Mouse (Mus musculus): ENCODE measurements at regions not wholly inside any gene's neighbourhood (a gene's known extent, or its start where the extent isn't known, plus 50 kb on each side); places are given as distances from the start of the nearest gene placed in this dataset.
A peak's percentile ranks its signal among the peaks of the same experiment; 100 is the strongest.
"Not testable (repeated sequence)": the region's sequence is repeated elsewhere in the genome, so short reads cannot be mapped to it uniquely, and the experiment has no call there.

- DNase-seq (ENCODE audit: low spot score in 2 of 2), result no peak
These were observed 52.4 kb downstream of the Gm13691 start for GRCm38 (mm10) chr2:84042793-84043192.

- no peak for DNase-seq (ENCODE audit: low spot score in 2 of 2)
These were observed 58.2 kb downstream of the Gm13691 start for GRCm38 (mm10) chr2:84048398-84049140.

- no peak for DNase-seq (ENCODE audit: low spot score in 2 of 2)
These were observed 61.6 kb downstream of the Gm13691 start for GRCm38 (mm10) chr2:84051883-84052331.

- no peak for DNase-seq (ENCODE audit: low spot score in 2 of 2)
These were observed 68.9 kb downstream of the Gm13691 start for GRCm38 (mm10) chr2:84059246-84059645.

GRCm38 (mm10) chr2:84061221-84061620, 70.9 kb downstream of the Gm13691 start:
- DNase-seq (ENCODE audit: low spot score in 2 of 2), result no peak

GRCm38 (mm10) chr2:84064371-84064770, 74.0 kb downstream of the Gm13691 start:
- no peak for DNase-seq (ENCODE audit: low spot score in 2 of 2)

- peak; percentile 10 to 26 for DNase-seq (ENCODE audit: low spot score in 2 of 2)
These were observed 74.7 kb downstream of the Gm13691 start for GRCm38 (mm10) chr2:84065061-84065460.

- DNase-seq (ENCODE audit: low spot score in 2 of 2), result no peak
These were observed 75.4 kb downstream of the Gm13691 start for GRCm38 (mm10) chr2:84065749-84066148.

GRCm38 (mm10) chr2:84066151-84066693, 75.9 kb downstream of the Gm13691 start:
- DNase-seq (ENCODE audit: low spot score in 2 of 2), result no peak

- DNase-seq (ENCODE audit: low spot score in 2 of 2), result no peak
These were observed 76.6 kb downstream of the Gm13691 start for GRCm38 (mm10) chr2:84066785-84067526.

- no peak for DNase-seq (ENCODE audit: low spot score in 2 of 2)
These were observed 78.3 kb downstream of the Gm13691 start for GRCm38 (mm10) chr2:84068617-84069016.

GRCm38 (mm10) chr2:84069411-84069810, 79.1 kb downstream of the Gm13691 start:
- DNase-seq (ENCODE audit: low spot score in 2 of 2), result not testable (repeated sequence)

- DNase-seq (ENCODE audit: low spot score in 2 of 2), result no peak
These were observed 82.7 kb downstream of the Gm13691 start for GRCm38 (mm10) chr2:84072881-84073583.

- no peak for DNase-seq (ENCODE audit: low spot score in 2 of 2)
These were observed 85.6 kb downstream of the Gm13691 start for GRCm38 (mm10) chr2:84075944-84076343.

GRCm38 (mm10) chr2:84079284-84079683, 88.9 kb downstream of the Gm13691 start:
- no peak for DNase-seq (ENCODE audit: low spot score in 2 of 2)

- no peak for DNase-seq (ENCODE audit: low spot score in 2 of 2)
These were observed 89.9 kb downstream of the Gm13691 start for GRCm38 (mm10) chr2:84080228-84080627.

GRCm38 (mm10) chr2:84094751-84095150, 104.4 kb downstream of the Gm13691 start:
- peak in 1 of 2 experiments; percentile 31 for DNase-seq (ENCODE audit: low spot score in 2 of 2)

GRCm38 (mm10) chr2:84098746-84099145, 108.4 kb downstream of the Gm13691 start:
- no peak for DNase-seq (ENCODE audit: low spot score in 2 of 2)

- DNase-seq (ENCODE audit: low spot score in 2 of 2), result no peak
These were observed 123.2 kb downstream of the Gm13691 start for GRCm38 (mm10) chr2:84113562-84113961.

GRCm38 (mm10) chr2:84119839-84120238, 129.5 kb downstream of the Gm13691 start:
- DNase-seq (ENCODE audit: low spot score in 2 of 2), result no peak

GRCm38 (mm10) chr2:84127586-84127985, 137.2 kb downstream of the Gm13691 start:
- no peak for DNase-seq (ENCODE audit: low spot score in 2 of 2)
